Mouse (Mus musculus) right cerebral cortex, adult 2 months (tissue): ENCODE measurements at regions not wholly inside any gene's neighbourhood (a gene's known extent, or its start where the extent isn't known, plus 50 kb on each side); places are given as distances from the start of the nearest gene placed in this dataset.

Source experiments
- DNase-seq, 2 experiments: peaks; one replicate each; pipeline ENCODE4 v3.0.0; 2021 to 2022; ENCODE audit warnings: low spot score in 2 of 2

DNA sequence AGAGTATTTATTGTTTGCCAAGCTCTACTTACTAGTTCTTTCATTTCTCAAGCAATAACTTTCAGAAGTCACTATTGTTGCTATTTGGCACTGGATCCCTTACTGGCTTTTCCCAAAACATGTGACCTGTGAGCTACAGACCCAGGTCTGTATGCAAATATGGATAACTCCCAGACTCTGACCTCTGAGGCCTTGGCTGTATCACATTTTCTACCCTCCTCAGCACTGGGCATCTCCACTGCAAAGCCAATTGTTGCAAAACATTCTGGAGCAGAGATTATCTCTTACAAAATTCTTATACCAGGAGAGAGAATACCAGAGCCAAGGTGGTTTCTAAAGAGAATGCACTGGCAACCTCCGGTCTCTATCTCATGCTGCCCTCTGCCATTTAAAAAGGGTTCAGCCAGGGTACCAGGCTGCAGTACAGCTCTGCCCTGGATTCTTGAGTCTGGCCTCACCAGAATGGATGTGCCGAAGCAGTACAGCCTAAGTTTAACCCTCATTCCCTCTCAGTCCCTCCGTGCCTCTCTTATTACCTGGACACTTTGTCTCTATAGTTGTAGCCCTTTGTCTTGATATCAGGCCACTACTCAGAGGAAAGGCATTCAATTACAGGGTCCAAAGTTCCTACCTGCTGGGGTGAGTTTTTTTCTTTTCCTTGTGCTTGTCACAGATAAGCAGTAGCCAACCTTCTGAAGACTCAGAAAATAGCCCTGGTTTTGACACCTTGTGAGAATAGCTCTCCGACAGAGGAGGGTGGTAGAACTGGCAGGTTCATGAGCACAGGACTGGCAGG is 101.2 kb upstream of the Vwc2 start:
- DNase-seq: no peak

DNA sequence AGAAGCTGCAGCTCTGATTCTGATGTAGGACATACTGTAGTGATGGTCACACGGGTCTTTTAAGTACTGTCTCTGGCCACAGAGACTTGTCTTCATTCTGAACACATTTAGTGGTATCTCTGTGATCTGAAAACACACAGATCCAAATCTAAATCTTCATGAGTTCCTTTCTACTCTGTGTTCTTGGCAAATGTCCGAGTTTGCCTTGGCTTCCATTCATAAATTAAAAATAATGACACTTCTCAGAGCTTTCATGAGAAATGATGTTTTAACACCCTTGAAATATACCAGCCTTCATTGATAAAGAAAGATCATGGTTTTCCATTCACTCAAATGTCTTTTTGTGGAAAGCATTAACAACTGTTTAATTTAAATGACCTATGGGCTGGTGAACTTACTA is 100.4 kb upstream of the Vwc2 start:
- DNase-seq: no peak

DNA sequence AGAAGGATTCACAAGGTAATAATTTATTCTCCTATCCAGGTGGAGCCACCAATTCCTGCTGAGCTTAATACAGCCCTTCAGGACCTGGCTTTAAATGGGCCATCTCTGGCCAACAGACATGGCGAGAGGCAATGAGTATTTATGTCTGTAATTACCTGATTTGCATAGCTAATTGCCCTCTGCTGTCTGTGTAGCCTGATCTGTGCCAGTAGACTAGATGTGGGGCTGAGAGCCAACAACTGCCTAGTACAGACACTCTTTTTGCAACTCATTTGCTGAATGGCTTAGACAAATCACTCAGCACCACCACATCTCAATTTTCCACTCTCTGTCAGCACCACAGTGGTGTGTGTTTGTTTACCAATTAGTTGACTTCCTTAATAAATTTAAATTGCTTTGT is 99.9 kb upstream of the Vwc2 start:
- DNase-seq: peak; percentile 5 to 11

DNA sequence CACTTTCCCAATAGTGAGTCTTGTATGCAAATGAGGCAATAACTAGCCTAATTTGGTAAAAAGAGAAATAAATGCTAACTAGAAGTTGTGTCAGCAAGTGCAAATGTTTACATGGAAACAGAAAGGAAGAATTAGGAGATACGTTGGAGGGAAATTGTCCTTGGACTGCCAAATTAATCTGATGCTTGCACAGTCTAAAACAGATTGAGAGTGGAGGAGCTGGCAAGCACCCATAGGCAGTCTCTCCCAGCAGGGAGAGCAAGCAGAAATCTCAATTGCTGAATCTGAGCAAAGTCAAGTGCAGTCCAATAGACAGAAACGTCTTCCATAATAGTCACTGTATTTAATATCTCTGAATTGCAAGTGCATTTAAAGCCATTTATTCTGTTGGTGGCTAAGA is 99.5 kb upstream of the Vwc2 start:
- DNase-seq: peak; percentile 4 to 6

DNA sequence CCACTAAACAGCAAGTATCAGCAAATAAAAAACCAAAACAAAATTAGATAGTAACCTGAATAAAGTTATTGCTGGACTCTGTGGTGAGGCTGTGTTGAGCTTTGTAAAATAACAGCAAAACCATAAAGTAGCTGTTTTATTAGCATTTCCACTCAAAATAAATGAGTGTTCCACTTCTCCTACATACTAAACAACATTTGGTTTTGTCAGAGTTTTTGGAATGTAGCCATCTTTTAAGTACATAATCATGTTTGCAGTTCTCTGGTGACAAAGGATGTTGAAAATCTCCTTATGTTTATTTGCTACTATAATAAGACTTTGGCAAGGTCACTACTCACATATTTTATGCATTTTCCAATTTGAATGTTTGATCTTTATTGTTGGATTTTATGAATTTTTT is 85.2 kb upstream of the Vwc2 start:
- no peak for DNase-seq
